Comparison of ENCODE assay signal across 25 mouse cellular contexts in genomic region chr1:106503407-106503806, GRCm38 (mm10).
A peak's percentile ranks its signal among the peaks of the same experiment; 100 is the strongest.
DNase-seq lines count a peak whose midpoint lies in the region; ATAC-seq and TF ChIP-seq lines count a peak whose summit lies in the region.
"Had no signal": no experiment of that assay in that cellular context is flagged by ENCODE, and none has a peak within 500 bp of the region (broad histone marks: within the 10 kb centered on the region; RNA-seq: fewer than 3 reads in every experiment).

No protein-coding gene starts in this region.

- no peak overlapping the region for H3K27ac ChIP-seq in forebrain, embryonic 14.5 days (ENCODE audit: low read depth, low read length)
- H3K27ac ChIP-seq in forebrain, embryonic 10.5 days = no peak overlapping the region
- no peak overlapping the region for H3K27ac ChIP-seq in hindbrain, postnatal 0 days
- H3K27ac ChIP-seq in hindbrain, embryonic 16.5 days (ENCODE audit: low read depth, low read length) = no peak overlapping the region
- H3K27ac ChIP-seq in midbrain, postnatal 0 days (ENCODE audit: low read depth, low read length) = no peak overlapping the region
- H3K27ac ChIP-seq in midbrain, embryonic 15.5 days = no peak overlapping the region
- H3K27ac ChIP-seq: embryonic facial prominence, embryonic 12.5 days; embryonic facial prominence, embryonic 15.5 days; heart, adult 2 months; heart, embryonic 10.5 days; heart, embryonic 13.5 days; hindbrain, embryonic 14.5 days; intestine, embryonic 15.5 days had no signal

- peak; percentile 64 to 74 for DNase-seq in cerebellum, postnatal 10 days
- DNase-seq in cerebellum, postnatal 25 days = no peak
- peak; percentile 42 for DNase-seq in forebrain, embryonic 14.5 days (ENCODE audit: low spot score)
- DNase-seq in forebrain, embryonic 10.5 days (ENCODE audit: extremely low spot score, low spot score) = no peak
- peak; percentile 28 for DNase-seq in hindbrain, postnatal 0 days (ENCODE audit: low spot score)
- peak; percentile 6 for DNase-seq in midbrain, postnatal 0 days (ENCODE audit: low spot score)
- DNase-seq: adrenal gland, adult 8-10 months; adrenal gland, postnatal 25 days; cerebellum, adult 2 months; cerebellum, adult 9-11 months; gastrocnemius, postnatal 10 days; gastrocnemius, postnatal 36 days; heart, adult 2 months; heart, postnatal 14 days; heart, postnatal 4 days; kidney, adult 11 months had no signal

- no peaks in the 10 kb centered on the region for H3K4me1 ChIP-seq in forebrain, embryonic 14.5 days (ENCODE audit: control insufficient read depth, insufficient read depth, low read length)
- peaks cover 8% of the 10 kb centered on the region; the same call in 1 of the 2 replicates for H3K4me1 ChIP-seq in forebrain, embryonic 10.5 days
- H3K4me1 ChIP-seq in hindbrain, postnatal 0 days (ENCODE audit: insufficient read depth, low read length) = no peaks in the 10 kb centered on the region
- H3K4me1 ChIP-seq in hindbrain, embryonic 16.5 days (ENCODE audit: control insufficient read depth, insufficient read depth, low read depth, low read length) = no peaks in the 10 kb centered on the region
- H3K4me1 ChIP-seq in midbrain, postnatal 0 days (ENCODE audit: insufficient read depth, low read length) = no peaks in the 10 kb centered on the region
- H3K4me1 ChIP-seq in midbrain, embryonic 15.5 days = no peaks in the 10 kb centered on the region
- H3K4me1 ChIP-seq: embryonic facial prominence, embryonic 12.5 days; embryonic facial prominence, embryonic 15.5 days; heart, embryonic 10.5 days; heart, embryonic 13.5 days; intestine, embryonic 15.5 days had no signal

- ATAC-seq in forebrain, embryonic 14.5 days = no peak
- no peak for ATAC-seq in hindbrain, postnatal 0 days
- ATAC-seq in hindbrain, embryonic 16.5 days = no peak
- no peak for ATAC-seq in midbrain, postnatal 0 days (ENCODE audit: low FRiP score)
- no peak for ATAC-seq in midbrain, embryonic 15.5 days (replicated peaks)
- ATAC-seq: activated CD4-positive, CD25-positive, alpha-beta regulatory T cell, adult 4 months; intestine, embryonic 15.5 days had no signal

- no peaks in the 10 kb centered on the region for H3K27me3 ChIP-seq in forebrain, embryonic 14.5 days (replicated peaks; ENCODE audit: control insufficient read depth, insufficient read depth, low read length)
- no peaks in the 10 kb centered on the region for H3K27me3 ChIP-seq in forebrain, embryonic 10.5 days (ENCODE audit: poor library complexity, severe bottlenecking)
- no peaks in the 10 kb centered on the region for H3K27me3 ChIP-seq in hindbrain, postnatal 0 days (ENCODE audit: insufficient read depth, low read length)
- H3K27me3 ChIP-seq in hindbrain, embryonic 16.5 days (replicated peaks; ENCODE audit: control insufficient read depth, insufficient read depth, low read length) = no peaks in the 10 kb centered on the region
- H3K27me3 ChIP-seq in midbrain, postnatal 0 days (ENCODE audit: insufficient read depth, low read length) = no peaks in the 10 kb centered on the region
- no peaks in the 10 kb centered on the region for H3K27me3 ChIP-seq in midbrain, embryonic 15.5 days (replicated peaks)
- H3K27me3 ChIP-seq: embryonic facial prominence, embryonic 12.5 days; embryonic facial prominence, embryonic 15.5 days; heart, embryonic 13.5 days; intestine, embryonic 15.5 days had no signal

- 84% methylated on average over 4 of the region's 4 CpGs for WGBS in forebrain, embryonic 14.5 days
- WGBS in forebrain, embryonic 10.5 days = 93% methylated on average over 4 of the region's 4 CpGs
- 64% methylated on average over 4 of the region's 4 CpGs for WGBS in hindbrain, postnatal 0 days
- 87% methylated on average over 4 of the region's 4 CpGs for WGBS in hindbrain, embryonic 16.5 days
- WGBS in midbrain, postnatal 0 days = 91% methylated on average over 4 of the region's 4 CpGs
- WGBS in midbrain, embryonic 15.5 days = 94% methylated on average over 4 of the region's 4 CpGs

- H3K36me3 ChIP-seq in forebrain, embryonic 14.5 days (ENCODE audit: control insufficient read depth, insufficient read depth, low read length) = no peaks in the 10 kb centered on the region
- no peaks in the 10 kb centered on the region for H3K36me3 ChIP-seq in forebrain, embryonic 10.5 days (replicated peaks)
- H3K36me3 ChIP-seq in hindbrain, postnatal 0 days (ENCODE audit: insufficient read depth, low read length) = no peaks in the 10 kb centered on the region
- H3K36me3 ChIP-seq in hindbrain, embryonic 16.5 days (ENCODE audit: control insufficient read depth, insufficient read depth, low read length) = no peaks in the 10 kb centered on the region
- no peaks in the 10 kb centered on the region for H3K36me3 ChIP-seq in midbrain, postnatal 0 days (ENCODE audit: insufficient read depth, low read length)
- H3K36me3 ChIP-seq in midbrain, embryonic 15.5 days (replicated peaks) = no peaks in the 10 kb centered on the region
- H3K36me3 ChIP-seq: embryonic facial prominence, embryonic 12.5 days; embryonic facial prominence, embryonic 15.5 days; heart, embryonic 10.5 days; heart, embryonic 13.5 days; intestine, embryonic 15.5 days had no signal

- no peaks in the 10 kb centered on the region for H3K9me3 ChIP-seq in forebrain, embryonic 14.5 days (replicated peaks; ENCODE audit: control insufficient read depth, low read length)
- no peaks in the 10 kb centered on the region for H3K9me3 ChIP-seq in forebrain, embryonic 10.5 days
- H3K9me3 ChIP-seq in hindbrain, postnatal 0 days (ENCODE audit: low read length) = no peaks in the 10 kb centered on the region
- H3K9me3 ChIP-seq in hindbrain, embryonic 16.5 days (ENCODE audit: control insufficient read depth, low read length) = no peaks in the 10 kb centered on the region
- no peaks in the 10 kb centered on the region for H3K9me3 ChIP-seq in midbrain, postnatal 0 days (ENCODE audit: low read length)
- H3K9me3 ChIP-seq in midbrain, embryonic 15.5 days = no peaks in the 10 kb centered on the region
- H3K9me3 ChIP-seq: embryonic facial prominence, embryonic 12.5 days; embryonic facial prominence, embryonic 15.5 days; heart, embryonic 10.5 days; heart, embryonic 13.5 days; intestine, embryonic 15.5 days had no signal

- no peak for TF ChIP-seq CTCF in hindbrain, postnatal 0 days (IDR thresholded peaks at IDR 0.05; ENCODE audit: low read depth)
- no peak for TF ChIP-seq CTCF in midbrain, postnatal 0 days (IDR thresholded peaks at IDR 0.05)

- H3K9ac ChIP-seq in forebrain, embryonic 14.5 days (ENCODE audit: low read length) = no peak overlapping the region
- H3K9ac ChIP-seq in hindbrain, postnatal 0 days (replicated peaks; ENCODE audit: low read length) = no peak overlapping the region
- H3K9ac ChIP-seq in hindbrain, embryonic 16.5 days (ENCODE audit: low read depth, low read length) = no peak overlapping the region
- H3K9ac ChIP-seq in midbrain, postnatal 0 days (replicated peaks; ENCODE audit: low read length, poor library complexity, severe bottlenecking) = no peak overlapping the region
- no peak overlapping the region for H3K9ac ChIP-seq in midbrain, embryonic 15.5 days
- H3K9ac ChIP-seq: embryonic facial prominence, embryonic 12.5 days; embryonic facial prominence, embryonic 15.5 days; heart, embryonic 13.5 days; hindbrain, embryonic 14.5 days; intestine, embryonic 15.5 days had no signal

- no peak overlapping the region for H3K4me2 ChIP-seq in forebrain, embryonic 14.5 days (ENCODE audit: low read length)
- no peak overlapping the region for H3K4me2 ChIP-seq in hindbrain, postnatal 0 days (ENCODE audit: low read depth, low read length)
- H3K4me2 ChIP-seq in hindbrain, embryonic 16.5 days (ENCODE audit: low read length) = no peak overlapping the region
- no peak overlapping the region for H3K4me2 ChIP-seq in midbrain, postnatal 0 days (ENCODE audit: low read depth, low read length, poor library complexity, severe bottlenecking)
- no peak overlapping the region for H3K4me2 ChIP-seq in midbrain, embryonic 15.5 days
- H3K4me2 ChIP-seq: embryonic facial prominence, embryonic 12.5 days; embryonic facial prominence, embryonic 15.5 days; heart, embryonic 13.5 days; hindbrain, embryonic 14.5 days; intestine, embryonic 15.5 days had no signal

- H3K4me3 ChIP-seq in forebrain, embryonic 14.5 days (ENCODE audit: low read depth, low read length) = no peak overlapping the region
- no peak overlapping the region for H3K4me3 ChIP-seq in forebrain, embryonic 10.5 days
- H3K4me3 ChIP-seq in hindbrain, postnatal 0 days (ENCODE audit: low read length) = no peak overlapping the region
- H3K4me3 ChIP-seq in hindbrain, embryonic 16.5 days (ENCODE audit: low read length) = no peak overlapping the region
- no peak overlapping the region for H3K4me3 ChIP-seq in midbrain, postnatal 0 days (ENCODE audit: low read depth, low read length)
- no peak overlapping the region for H3K4me3 ChIP-seq in midbrain, embryonic 15.5 days
- H3K4me3 ChIP-seq: embryonic facial prominence, embryonic 12.5 days; embryonic facial prominence, embryonic 15.5 days; heart, adult 2 months; heart, embryonic 10.5 days; heart, embryonic 13.5 days; intestine, embryonic 15.5 days had no signal

Comparison
In these comparisons a context has a peak if more than half of its experiments do, and no peak if none do; other contexts are left out.
1. DNase-seq: peak in cerebellum, postnatal 10 days (2 of 2), forebrain, embryonic 14.5 days (single experiment), hindbrain, postnatal 0 days (single experiment) and midbrain, postnatal 0 days (single experiment); none in cerebellum, postnatal 25 days (0 of 2) and forebrain, embryonic 10.5 days (single experiment).